ENCODE assay signal across 8 mouse cellular contexts in the genomic region with DNA sequence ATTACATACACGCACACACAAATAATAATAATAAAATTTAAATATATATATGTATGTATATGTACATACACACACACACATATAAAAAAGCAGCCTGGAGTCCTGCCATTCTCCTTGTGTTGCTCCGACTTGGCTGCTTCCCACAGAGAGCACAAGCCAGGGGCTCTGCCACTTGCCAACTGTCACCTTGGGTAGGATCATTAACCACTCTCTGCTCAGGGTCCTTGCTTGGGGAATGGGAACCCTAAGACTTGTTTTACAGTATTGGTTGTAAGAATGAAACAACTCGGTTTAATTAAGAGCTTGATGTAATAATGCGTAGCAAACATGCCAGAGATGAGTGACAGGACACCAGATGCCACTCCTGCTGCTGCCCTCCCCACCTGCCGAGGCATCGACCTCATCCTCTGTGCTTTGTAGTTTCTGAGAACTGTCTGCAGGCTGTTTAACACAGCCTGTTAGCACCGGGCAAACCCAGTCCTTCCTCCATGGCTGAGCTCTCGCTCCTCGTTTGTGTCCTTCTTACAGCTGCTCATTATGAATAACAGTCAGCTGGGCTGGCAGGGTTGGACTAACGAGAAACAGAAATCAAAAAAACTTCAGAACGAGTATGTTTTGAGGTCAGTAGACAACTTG. TPM values are rescaled to one million over a fixed set of nuclear protein-coding genes. Genes with fewer than 3 reads are reported as not detected.
DNase-seq lines count a peak whose midpoint lies in the region; ATAC-seq and TF ChIP-seq lines count a peak whose summit lies in the region.

No protein-coding gene starts in this region.

- no peaks in the 10 kb centered on the region for H3K9me3 ChIP-seq in hindbrain, embryonic 10.5 days
- H3K9me3 ChIP-seq in hindbrain, embryonic 12.5 days (replicated peaks) = no peaks in the 10 kb centered on the region
- H3K9me3 ChIP-seq in limb, embryonic 14.5 days (ENCODE audit: control insufficient read depth, low read length) = no peaks in the 10 kb centered on the region

- ATAC-seq in hindbrain, embryonic 12.5 days (ENCODE audit: low FRiP score) = no peak
- no peak for ATAC-seq in limb, embryonic 14.5 days (ENCODE audit: low FRiP score, low read depth)

- WGBS in hindbrain, embryonic 10.5 days = 75% methylated on average over 11 of the region's 11 CpGs
- 64% methylated on average over 11 of the region's 11 CpGs for WGBS in hindbrain, embryonic 12.5 days
- WGBS in cerebellum, adult 2 months = 20% methylated on average over 11 of the region's 11 CpGs
- WGBS in limb, embryonic 14.5 days = 45% methylated on average over 11 of the region's 11 CpGs

- H3K27ac ChIP-seq in hindbrain, embryonic 10.5 days = peak overlapping the region; percentile 35; the same call in 1 of the 2 replicates
- no peak overlapping the region; the same call in 1 of the 2 replicates for H3K27ac ChIP-seq in hindbrain, embryonic 12.5 days
- no peak overlapping the region for H3K27ac ChIP-seq in cerebellum, adult 2 months (ENCODE audit: insufficient read depth, low read length)
- no peak overlapping the region for H3K27ac ChIP-seq in limb, embryonic 14.5 days (replicated peaks; ENCODE audit: low read depth, low read length)

- no peaks in the 10 kb centered on the region for H3K27me3 ChIP-seq in hindbrain, embryonic 10.5 days (ENCODE audit: insufficient read depth, poor library complexity, severe bottlenecking)
- H3K27me3 ChIP-seq in hindbrain, embryonic 12.5 days = no peaks in the 10 kb centered on the region
- H3K27me3 ChIP-seq in cerebellum, adult 2 months (ENCODE audit: control insufficient read depth, insufficient read depth, low read length) = no peaks in the 10 kb centered on the region
- no peaks in the 10 kb centered on the region for H3K27me3 ChIP-seq in limb, embryonic 14.5 days (ENCODE audit: control insufficient read depth, insufficient read depth, low read length)

- H3K9ac ChIP-seq in hindbrain, embryonic 12.5 days = no peak overlapping the region
- 0 out of 2 replicates have a peak overlapping the region, but pooled peaks have one; percentile 8 for H3K9ac ChIP-seq in limb, embryonic 14.5 days (ENCODE audit: low read depth, low read length, severe bottlenecking)

- H3K4me2 ChIP-seq in hindbrain, embryonic 12.5 days (replicated peaks) = no peak overlapping the region
- no peak overlapping the region for H3K4me2 ChIP-seq in limb, embryonic 14.5 days (replicated peaks; ENCODE audit: low read depth, low read length, severe bottlenecking)

- no peak for TF ChIP-seq POLR2A in cerebellum, adult 2 months (IDR thresholded peaks at IDR 0.05; ENCODE audit: borderline replicate concordance, insufficient read depth, low read length)
- no peak for TF ChIP-seq POLR2A in limb, embryonic 14.5 days (IDR thresholded peaks at IDR 0.05; ENCODE audit: borderline replicate concordance, extremely low read depth, insufficient read depth, insufficient read length)

- H3K4me1 ChIP-seq in hindbrain, embryonic 10.5 days (replicated peaks) = peaks cover 53% of the 10 kb centered on the region
- peaks cover 62% of the 10 kb centered on the region for H3K4me1 ChIP-seq in hindbrain, embryonic 12.5 days
- peaks cover 33% of the 10 kb centered on the region for H3K4me1 ChIP-seq in cerebellum, adult 2 months (ENCODE audit: control insufficient read depth, insufficient read depth, low read length)
- peaks cover 19% of the 10 kb centered on the region for H3K4me1 ChIP-seq in limb, embryonic 14.5 days (ENCODE audit: control insufficient read depth, insufficient read depth, low read length)

- no peak for DNase-seq in hindbrain, embryonic 10.5 days (ENCODE audit: low spot score)
- peak; percentile 72 for DNase-seq in CD4-positive, CD25-positive, alpha-beta regulatory T cell, adult 2 months (ENCODE audit: low read depth, low spot score)
- peak; percentile 36 to 45 for DNase-seq in cerebellum, adult 2 months
- DNase-seq in limb, embryonic 14.5 days (ENCODE audit: low spot score) = no peak
- DNase-seq in right cerebral cortex, adult 2 months (ENCODE audit: low spot score in 2 of 2) = no peak
- no peak for DNase-seq in embryo, embryonic 11 days
- no peak for DNase-seq in left cerebral cortex, adult 11 months (ENCODE audit: low spot score)

- peaks cover 83% of the 10 kb centered on the region for H3K36me3 ChIP-seq in hindbrain, embryonic 10.5 days
- H3K36me3 ChIP-seq in hindbrain, embryonic 12.5 days = peaks cover 43% of the 10 kb centered on the region
- peaks cover 59% of the 10 kb centered on the region for H3K36me3 ChIP-seq in limb, embryonic 14.5 days (ENCODE audit: control insufficient read depth, insufficient read depth, low read length)

- H3K4me3 ChIP-seq in hindbrain, embryonic 10.5 days = no peak overlapping the region
- H3K4me3 ChIP-seq in hindbrain, embryonic 12.5 days = no peak overlapping the region
- no peak overlapping the region for H3K4me3 ChIP-seq in cerebellum, adult 2 months (replicated peaks; ENCODE audit: insufficient read depth, low read depth, low read length)
- no peak overlapping the region for H3K4me3 ChIP-seq in limb, embryonic 14.5 days (replicated peaks; ENCODE audit: low read length)

- no peak for TF ChIP-seq CTCF in cerebellum, adult 2 months (IDR thresholded peaks at IDR 0.05; ENCODE audit: borderline replicate concordance, insufficient read depth, low read depth, low read length)

RNA-seq across cellular contexts. Expression of a gene that starts 9.5 kb away (rescaled TPM):
- polyA plus RNA-seq in hindbrain, embryonic 10.5 days (2016; fragmentation: Nextera tagmentation; extraction: Ambion mirVana) = 65.1 and 78.0 TPM in 2 replicates
- polyA plus RNA-seq in hindbrain, embryonic 12.5 days (2016; fragmentation: Nextera tagmentation; extraction: Ambion mirVana) = 119 and 122 TPM in 2 replicates
- 73.1 and 74.5 TPM in 2 replicates for polyA plus RNA-seq in cerebellum, adult 2 months (2012; rRNA removed)
- polyA plus RNA-seq in limb, embryonic 14.5 days (2012; rRNA removed) = 131 and 150 TPM in 2 replicates
- 56.8 and 65.4 TPM in 2 replicates for polyA plus RNA-seq in limb, embryonic 14.5 days (2014; fragmentation: Nextera tagmentation; extraction: Ambion mirVana)

Comparison
In these comparisons a context has a peak if more than half of its experiments do, and no peak if none do; other contexts are left out.
1. DNase-seq: peak in CD4-positive, CD25-positive, alpha-beta regulatory T cell, adult 2 months (single experiment) and cerebellum, adult 2 months (2 of 2); none in hindbrain, embryonic 10.5 days (single experiment), limb, embryonic 14.5 days (single experiment), right cerebral cortex, adult 2 months (0 of 2), embryo, embryonic 11 days (single experiment) and left cerebral cortex, adult 11 months (single experiment).